Mouse (Mus musculus) embryonic facial prominence, embryonic 11.5 days (tissue): ENCODE measurements around the gene Actn4. TPM values are rescaled to one million over a fixed set of nuclear protein-coding genes. Genes with fewer than 3 reads are reported as not detected.

Experiments used
- ATAC-seq: fragments of 200-750 bp; cut with Nextera tagmentation; replicated peaks from 2 replicates; pipeline ENCODE4 v1.8.0; 2017; ENCODE audit warnings: low read depth; ENCODE audit not compliant: insufficient number of reproducible peaks, low FRiP score, low TSS enrichment
- DNase-seq: peaks from one replicate; pipeline ENCODE4 v3.0.0-alpha.2; 2015; ENCODE audit warnings: low spot score
- H3K27ac ChIP-seq: fragments of 300-500 bp; sonication (generic); replicated peaks from 2 replicates; pipeline ENCODE4 v1.5.1; 2014; ENCODE audit warnings: mild to moderate bottlenecking, low read depth, low read length, control low read depth
- H3K27me3 ChIP-seq: fragments of 300-500 bp; sonication (generic); 2 replicates; pipeline ENCODE4 v1.6.1; 2014; ENCODE audit warnings: mild to moderate bottlenecking, low read length, moderate library complexity, mixed read lengths; ENCODE audit not compliant: control insufficient read depth, insufficient read depth
- H3K36me3 ChIP-seq: fragments of 300-500 bp; sonication (generic); replicated peaks from 2 replicates; pipeline ENCODE4 v1.6.1; 2014; ENCODE audit warnings: low read depth, mild to moderate bottlenecking, low read length, moderate library complexity, mixed read lengths; ENCODE audit not compliant: control insufficient read depth, insufficient read depth
- H3K4me1 ChIP-seq: fragments of 300-500 bp; sonication (generic); 2 replicates; pipeline ENCODE4 v1.6.1; 2014; ENCODE audit warnings: low read length, mixed read lengths; ENCODE audit not compliant: control insufficient read depth, insufficient read depth
- H3K4me2 ChIP-seq: fragments of 300-500 bp; sonication (generic); 2 replicates; pipeline ENCODE4 v1.6.1; 2014; ENCODE audit warnings: low read depth, mild to moderate bottlenecking, control low read depth, low read length, moderate library complexity
- H3K4me3 ChIP-seq: fragments of 300-500 bp; sonication (generic); 2 replicates; pipeline ENCODE4 v1.5.1; 2014; ENCODE audit warnings: low read depth, low read length, control low read depth
- H3K9ac ChIP-seq: fragments of 300-500 bp; sonication (generic); replicated peaks from 2 replicates; pipeline ENCODE4 v1.6.1; 2014; ENCODE audit warnings: mild to moderate bottlenecking, control low read depth, low read length
- H3K9me3 ChIP-seq: fragments of 300-500 bp; sonication (generic); replicated peaks from 2 replicates; pipeline ENCODE4 v1.6.1; 2016; ENCODE audit warnings: mild to moderate bottlenecking, low read length, inconsistent platforms, mixed read lengths; ENCODE audit not compliant: control insufficient read depth
- WGBS: fragments of 180-500 bp; shearing (Covaris S2); extraction: QIAGEN DNeasy Blood & Tissue Kit; methylation state at CpG from one replicate; pipeline ENCODE4 v1.1.7; 2014; 5-methylcytosine and 5-hydroxymethylcytosine counted together
- polyA plus RNA-seq: library from polyadenylated mRNA; unstranded; fragments of >200 nt; fragmentation: Nextera tagmentation; extraction: Ambion mirVana; gene quantifications from 2 replicates; pipeline ENCODE4 v1.2.1, GENCODE M21; 2014

Actn4 gene
- polyA plus RNA-seq, 1 experiment from 2014 or later = 190 TPM

DNA sequence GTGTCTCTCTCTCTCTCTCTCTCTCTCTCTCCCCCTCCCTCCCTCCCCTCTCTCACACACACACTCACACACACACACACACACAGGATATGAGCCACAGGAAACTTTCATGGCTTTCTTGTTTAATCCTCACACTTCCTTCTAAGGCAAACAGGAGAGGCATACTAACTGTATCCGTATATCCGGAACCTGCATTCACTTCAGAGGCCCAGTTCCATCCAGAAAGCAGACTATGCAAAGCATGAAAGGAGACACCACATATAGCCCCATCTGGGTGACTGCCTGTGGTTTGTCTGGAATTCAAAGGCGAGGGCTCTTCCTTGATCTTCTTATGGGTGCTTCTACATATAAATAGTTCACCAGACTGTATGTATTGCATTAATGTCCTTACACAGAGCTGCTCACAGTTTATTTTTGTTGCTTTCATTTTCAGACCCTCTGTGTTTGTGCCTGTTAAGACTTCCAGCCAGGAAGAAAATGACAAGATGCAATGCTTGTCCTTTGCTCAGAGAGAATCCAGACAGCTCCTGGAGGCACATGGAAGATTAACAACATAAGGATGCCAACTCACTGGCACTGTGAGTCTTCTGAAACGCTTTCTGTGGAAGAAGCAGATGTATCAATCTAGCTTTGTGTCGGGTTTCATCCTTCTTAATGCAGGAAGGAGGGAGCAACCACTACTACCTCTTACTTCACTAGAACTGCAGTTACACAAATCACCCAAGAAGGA lies 18.5 kb downstream of the Actn4 start:
- H3K4me1 ChIP-seq = peaks cover 13% of the 10 kb centered on the region
- H3K4me3 ChIP-seq = no peak overlapping the region
- DNase-seq = no peak
- H3K9me3 ChIP-seq = no peaks in the 10 kb centered on the region
- no peak for ATAC-seq
- no peak overlapping the region for H3K4me2 ChIP-seq
- no peak overlapping the region for H3K9ac ChIP-seq
- no peaks in the 10 kb centered on the region for H3K27me3 ChIP-seq
- H3K27ac ChIP-seq = peak overlapping the region; percentile 39; the same call in 1 of the 2 replicates
- no peaks in the 10 kb centered on the region for H3K36me3 ChIP-seq
- 59% methylated on average over 5 of the region's 5 CpGs for WGBS

DNA sequence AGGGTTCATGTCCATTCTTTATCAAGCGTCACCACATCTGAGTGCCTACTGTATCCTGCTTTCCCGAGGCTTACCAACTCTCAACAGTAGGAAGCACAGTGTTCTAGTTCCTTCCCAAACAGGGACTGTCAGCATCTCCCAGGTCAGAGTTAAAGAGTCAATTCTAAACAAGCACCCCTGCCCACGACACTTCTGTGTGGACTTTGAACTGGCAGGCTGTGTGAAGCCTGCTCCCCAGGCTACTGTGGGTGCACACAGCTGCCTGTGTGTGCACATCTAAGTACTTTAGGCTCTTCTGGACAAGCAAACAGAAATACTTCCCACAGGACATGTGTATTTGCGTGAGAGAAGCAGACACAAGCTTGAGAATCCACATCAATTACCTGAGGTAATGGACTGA lies 20.6 kb downstream of the Actn4 start:
- no peaks in the 10 kb centered on the region for H3K27me3 ChIP-seq
- ATAC-seq (no peak), DNase-seq (no peak)
- WGBS = 72% methylated on average over 4 of the region's 4 CpGs
- no peak overlapping the region for H3K4me2 ChIP-seq
- peaks cover 11% of the 10 kb centered on the region for H3K4me1 ChIP-seq
- H3K4me3 ChIP-seq = no peak overlapping the region
- peak overlapping the region; percentile 7 for H3K27ac ChIP-seq
- no peaks in the 10 kb centered on the region for H3K9me3 ChIP-seq
- no peaks in the 10 kb centered on the region; the same call in 1 of the 2 replicates for H3K36me3 ChIP-seq
- H3K9ac ChIP-seq = no peak overlapping the region

DNA sequence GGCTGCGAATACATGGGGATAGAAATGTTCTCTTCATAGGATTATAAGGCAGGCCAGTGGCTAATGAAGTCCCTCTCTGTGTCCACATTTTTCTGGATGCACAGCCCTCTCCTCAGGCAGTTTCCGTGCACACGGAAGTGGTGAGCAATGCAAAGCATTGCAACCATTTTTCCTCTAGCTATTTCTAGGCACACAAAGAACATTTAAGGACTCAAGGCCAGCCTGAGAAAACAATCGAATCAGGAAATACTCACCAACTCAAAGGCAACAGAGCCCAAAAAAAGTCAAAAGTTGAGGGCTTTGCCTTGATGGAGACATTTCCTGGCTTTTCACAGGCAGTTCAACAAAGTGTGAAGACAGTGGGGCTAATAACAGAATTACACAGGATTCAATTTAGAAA lies 21.0 kb downstream of the Actn4 start:
- Histone ChIP-seq H3K9me3 (no peaks in the 10 kb centered on the region), H3K27ac (peak overlapping the region; percentile 7; the same call in 1 of the 2 replicates), H3K4me2 (no peak overlapping the region), H3K36me3 (no peaks in the 10 kb centered on the region; the same call in 1 of the 2 replicates), H3K4me1 (peaks cover 7% of the 10 kb centered on the region), H3K4me3 (no peak overlapping the region), H3K27me3 (no peaks in the 10 kb centered on the region), H3K9ac (no peak overlapping the region)
- 58% methylated on average over 4 of the region's 4 CpGs for WGBS
- DNase-seq (no peak), ATAC-seq (no peak)

DNA sequence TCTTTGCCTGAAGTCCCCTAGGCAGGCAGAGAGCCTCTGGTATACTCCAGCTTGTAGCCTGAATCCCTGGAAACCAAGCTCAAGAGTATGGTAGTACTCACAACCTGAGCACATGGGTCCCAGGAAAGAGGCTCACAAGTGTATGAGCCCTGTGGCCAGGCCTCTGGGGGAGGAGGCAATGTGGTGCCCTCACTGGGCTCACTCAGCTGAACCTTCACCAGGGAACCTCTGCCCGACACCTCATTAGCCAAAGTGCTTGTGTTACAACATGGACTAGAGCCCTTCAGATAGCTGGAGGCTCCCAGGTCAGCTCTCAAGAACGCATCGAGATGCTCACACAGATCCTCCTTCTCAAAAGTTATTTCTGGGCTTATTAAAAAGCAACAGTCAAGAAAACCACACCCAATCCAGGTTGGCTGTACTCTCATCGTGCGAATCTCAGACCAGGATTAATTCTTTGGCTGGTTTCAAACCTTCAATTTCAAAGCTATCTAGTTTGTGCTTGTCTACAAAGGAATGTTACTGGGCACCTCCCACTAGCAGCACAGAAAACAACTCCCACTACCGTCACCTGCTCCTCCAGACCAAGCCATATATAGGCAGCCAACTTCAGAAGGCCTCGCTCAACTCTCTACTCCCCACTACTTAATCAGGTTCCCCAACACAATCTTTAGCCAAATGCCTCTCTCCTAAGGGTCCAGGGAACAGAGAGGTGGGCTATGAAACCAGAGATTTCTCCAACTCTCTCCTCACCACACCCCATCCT lies 22.5 kb downstream of the Actn4 start:
- ATAC-seq (no peak), DNase-seq (no peak)
- no peaks in the 10 kb centered on the region for H3K9me3 ChIP-seq
- H3K9ac ChIP-seq = no peak overlapping the region
- no peaks in the 10 kb centered on the region for H3K27me3 ChIP-seq
- no peaks in the 10 kb centered on the region for H3K4me1 ChIP-seq
- no peaks in the 10 kb centered on the region; the same call in 1 of the 2 replicates for H3K36me3 ChIP-seq
- H3K27ac ChIP-seq = 0 out of 2 replicates have a peak overlapping the region, but pooled peaks have one; percentile 29
- H3K4me2 ChIP-seq = no peak overlapping the region
- H3K4me3 ChIP-seq = no peak overlapping the region
- 87% methylated on average over 7 of the region's 7 CpGs for WGBS

DNA sequence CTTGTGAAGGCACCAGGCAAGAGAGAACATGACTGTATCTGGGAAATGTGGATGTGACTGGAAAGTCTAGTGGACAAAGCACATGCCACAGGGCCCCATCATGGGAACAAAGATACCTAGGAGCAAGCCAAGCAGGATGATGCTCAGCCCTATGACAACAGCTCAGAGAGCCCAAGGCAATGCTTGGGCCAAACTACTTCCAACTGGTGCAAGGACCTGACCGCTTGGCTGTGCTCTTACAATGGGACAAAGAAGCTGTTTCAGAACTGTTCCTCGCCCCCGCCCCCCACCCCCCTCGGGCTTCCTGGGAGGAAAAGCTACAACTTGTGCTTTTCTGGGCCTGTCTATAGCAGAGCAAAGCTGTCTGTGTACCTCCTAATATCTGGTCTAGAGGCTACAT lies 23.5 kb downstream of the Actn4 start:
- Histone ChIP-seq H3K27me3 (no peaks in the 10 kb centered on the region), H3K36me3 (no peaks in the 10 kb centered on the region; the same call in 1 of the 2 replicates), H3K27ac (no peak overlapping the region)

DNA sequence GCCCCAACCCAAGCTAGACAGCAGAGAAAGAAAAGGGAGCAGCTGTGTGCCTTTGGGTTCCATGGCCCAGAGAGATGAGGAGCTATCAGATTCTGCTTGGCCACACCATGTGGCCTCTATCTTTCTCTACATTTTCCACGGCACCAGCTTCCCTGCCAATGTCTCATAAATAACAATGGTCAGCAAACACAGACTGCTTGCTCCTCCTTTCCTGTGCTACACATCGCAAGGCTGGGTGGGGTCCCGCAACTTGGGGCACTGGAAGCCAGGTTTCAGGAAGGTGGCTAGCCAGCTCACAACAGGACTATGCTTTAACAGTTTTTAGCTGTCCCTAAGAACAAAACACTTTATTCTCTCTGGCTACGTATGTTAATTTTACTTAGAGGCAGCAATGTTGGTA lies 25.4 kb downstream of the Actn4 start:
- H3K4me3 ChIP-seq = no peak overlapping the region
- no peaks in the 10 kb centered on the region for H3K27me3 ChIP-seq
- DNase-seq (no peak), ATAC-seq (no peak)
- 67% methylated on average over 4 of the region's 4 CpGs for WGBS
- H3K4me2 ChIP-seq = no peak overlapping the region
- no peak overlapping the region for H3K27ac ChIP-seq
- no peaks in the 10 kb centered on the region; the same call in 1 of the 2 replicates for H3K36me3 ChIP-seq
- no peaks in the 10 kb centered on the region for H3K9me3 ChIP-seq
- no peaks in the 10 kb centered on the region for H3K4me1 ChIP-seq
- H3K9ac ChIP-seq = no peak overlapping the region

More for the DNA sequence above, 23.5 kb downstream of the Actn4 start:
- DNase-seq (no peak), ATAC-seq (no peak)
- Histone ChIP-seq H3K4me2 (no peak overlapping the region), H3K4me1 (no peaks in the 10 kb centered on the region), H3K4me3 (no peak overlapping the region), H3K9me3 (no peaks in the 10 kb centered on the region), H3K9ac (no peak overlapping the region)
- WGBS = 50% methylated on average over 4 of the region's 4 CpGs

DNA sequence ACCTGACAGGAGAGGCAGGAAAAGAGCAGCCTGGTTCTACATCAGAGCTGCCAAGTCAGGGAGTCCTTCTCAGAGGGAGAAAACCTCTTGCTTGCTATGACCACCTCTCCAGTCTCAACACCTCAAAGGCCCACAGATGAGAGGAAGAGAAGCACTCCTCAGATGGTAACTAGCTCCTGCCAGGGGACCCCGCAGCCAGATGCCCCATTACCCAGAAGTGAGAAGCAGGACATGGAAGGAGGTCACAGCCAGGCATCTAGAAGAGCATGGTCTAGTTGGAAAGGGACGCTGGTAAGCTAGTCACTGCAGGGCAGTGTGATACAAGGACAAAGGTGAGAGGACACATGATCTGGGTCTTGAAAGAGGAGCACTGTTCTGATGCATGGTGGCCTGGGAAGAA lies 28.3 kb downstream of the Actn4 start:
- Histone ChIP-seq H3K4me1 (0 out of 2 replicates have a peak, but pooled peaks cover 5% of the 10 kb centered on the region), H3K4me3 (no peak overlapping the region), H3K9me3 (no peaks in the 10 kb centered on the region), H3K9ac (no peak overlapping the region), H3K27ac (no peak overlapping the region), H3K4me2 (no peak overlapping the region), H3K36me3 (no peaks in the 10 kb centered on the region; the same call in 1 of the 2 replicates), H3K27me3 (no peaks in the 10 kb centered on the region)
- ATAC-seq (no peak), DNase-seq (no peak)
- WGBS = 85% methylated on average over 2 of the region's 2 CpGs
